Mouse (Mus musculus): Measurements from ENCODE around the gene Crb2. TPM values are rescaled to one million over a fixed set of nuclear protein-coding genes. Genes with fewer than 3 reads are reported as not detected.
A peak's percentile ranks its signal among the peaks of the same experiment; 100 is the strongest.

Gene Crb2
- polyA plus RNA-seq, 1 experiment: 0.01 TPM

GRCm38 (mm10) chr2:37767739-37768138 is 8.3 kb upstream of the Crb2 start:
- H3K79me3 ChIP-seq (ENCODE audit: low read depth): no peaks in the 10 kb centered on the region
- H3K36me3 ChIP-seq (ENCODE audit: control insufficient read depth, insufficient read depth): no peaks in the 10 kb centered on the region
- no peaks in the 10 kb centered on the region for H3K79me2 ChIP-seq (ENCODE audit: control insufficient read depth, insufficient read depth)
- no peak overlapping the region for H3K4me3 ChIP-seq (ENCODE audit: insufficient read depth, poor library complexity, severe bottlenecking)
- H3K27me3 ChIP-seq (ENCODE audit: control insufficient read depth, insufficient read depth, insufficient read length): no peaks in the 10 kb centered on the region
- no peak for TF ChIP-seq USF1 (IDR thresholded peaks at IDR 0.05; ENCODE audit: low read depth)
- TF ChIP-seq CTCF (IDR thresholded peaks at IDR 0.05; ENCODE audit: control insufficient read depth, insufficient read depth, insufficient read length): no peak
- TF ChIP-seq MYOG (IDR thresholded peaks at IDR 0.05; ENCODE audit: control insufficient read depth, extremely low read depth, insufficient read length): no peak
- TF ChIP-seq MAX (IDR thresholded peaks at IDR 0.05): no peak
- TF ChIP-seq MYOD1 (IDR thresholded peaks at IDR 0.05; ENCODE audit: control insufficient read depth, insufficient read length, low read depth): no peak
- no peak for TF ChIP-seq CEBPB (IDR thresholded peaks at IDR 0.05; ENCODE audit: low read depth)
- TF ChIP-seq FOSL1 (IDR thresholded peaks at IDR 0.05; ENCODE audit: insufficient read depth, low read length, poor library complexity, severe bottlenecking): no peak
- no peak overlapping the region for H3ac ChIP-seq (ENCODE audit: control insufficient read depth, insufficient read length, low read depth)

- Histone ChIP-seq H3K36me3 (ENCODE audit: control insufficient read depth, insufficient read depth) (no peaks in the 10 kb centered on the region), H3K79me2 (ENCODE audit: control insufficient read depth, insufficient read depth) (no peaks in the 10 kb centered on the region), H3ac (ENCODE audit: control insufficient read depth, insufficient read length, low read depth) (no peak overlapping the region), H3K79me3 (ENCODE audit: low read depth) (no peaks in the 10 kb centered on the region), H3K27me3 (ENCODE audit: control insufficient read depth, insufficient read depth, insufficient read length) (no peaks in the 10 kb centered on the region), H3K4me3 (ENCODE audit: insufficient read depth, poor library complexity, severe bottlenecking) (no peak overlapping the region)
- TF ChIP-seq FOSL1 (IDR thresholded peaks at IDR 0.05; ENCODE audit: insufficient read depth, low read length, poor library complexity, severe bottlenecking) (no peak), USF1 (IDR thresholded peaks at IDR 0.05; ENCODE audit: low read depth) (no peak), MYOD1 (IDR thresholded peaks at IDR 0.05; ENCODE audit: control insufficient read depth, insufficient read length, low read depth) (no peak), MYOG (IDR thresholded peaks at IDR 0.05; ENCODE audit: control insufficient read depth, extremely low read depth, insufficient read length) (no peak), CEBPB (IDR thresholded peaks at IDR 0.05; ENCODE audit: low read depth) (no peak), CTCF (IDR thresholded peaks at IDR 0.05; ENCODE audit: control insufficient read depth, insufficient read depth, insufficient read length) (no peak)
Observed at GRCm38 (mm10) chr2:37768903-37769302, 7.1 kb upstream of the Crb2 start.

- Histone ChIP-seq H3ac (ENCODE audit: control insufficient read depth, insufficient read length, low read depth) (no peak overlapping the region), H3K27me3 (ENCODE audit: control insufficient read depth, insufficient read depth, insufficient read length) (no peaks in the 10 kb centered on the region), H3K79me3 (ENCODE audit: low read depth) (no peaks in the 10 kb centered on the region), H3K4me3 (ENCODE audit: insufficient read depth, poor library complexity, severe bottlenecking) (no peak overlapping the region), H3K79me2 (ENCODE audit: control insufficient read depth, insufficient read depth) (no peaks in the 10 kb centered on the region), H3K36me3 (ENCODE audit: control insufficient read depth, insufficient read depth) (no peaks in the 10 kb centered on the region)
- TF ChIP-seq USF1 (IDR thresholded peaks at IDR 0.05; ENCODE audit: low read depth) (no peak), CTCF (IDR thresholded peaks at IDR 0.05; ENCODE audit: control insufficient read depth, insufficient read depth, insufficient read length) (no peak), FOSL1 (IDR thresholded peaks at IDR 0.05; ENCODE audit: insufficient read depth, low read length, poor library complexity, severe bottlenecking) (no peak), MAX (IDR thresholded peaks at IDR 0.05) (no peak), MYOD1 (IDR thresholded peaks at IDR 0.05; ENCODE audit: control insufficient read depth, insufficient read length, low read depth) (no peak), MYOG (IDR thresholded peaks at IDR 0.05; ENCODE audit: control insufficient read depth, extremely low read depth, insufficient read length) (no peak), CEBPB (IDR thresholded peaks at IDR 0.05; ENCODE audit: low read depth) (no peak)
Observed at GRCm38 (mm10) chr2:37769793-37770192, 6.3 kb upstream of the Crb2 start.

- H3K36me3 ChIP-seq (ENCODE audit: control insufficient read depth, insufficient read depth): no peaks in the 10 kb centered on the region
- peaks cover 11% of the 10 kb centered on the region for H3K27me3 ChIP-seq (ENCODE audit: control insufficient read depth, insufficient read depth, insufficient read length)
- no peaks in the 10 kb centered on the region for H3K79me2 ChIP-seq (ENCODE audit: control insufficient read depth, insufficient read depth)
- H3ac ChIP-seq (ENCODE audit: control insufficient read depth, insufficient read length, low read depth): no peak overlapping the region
- H3K4me3 ChIP-seq (ENCODE audit: insufficient read depth, poor library complexity, severe bottlenecking): peak overlapping the region; percentile 11
- no peaks in the 10 kb centered on the region for H3K79me3 ChIP-seq (ENCODE audit: low read depth)
- TF ChIP-seq MYOG (IDR thresholded peaks at IDR 0.05; ENCODE audit: control insufficient read depth, extremely low read depth, insufficient read length) (no peak), CTCF (IDR thresholded peaks at IDR 0.05; ENCODE audit: control insufficient read depth, insufficient read depth, insufficient read length) (peak; percentile 37)
Observed at GRCm38 (mm10) chr2:37771618-37772285, 4.3 kb upstream of the Crb2 start.

GRCm38 (mm10) chr2:37774571-37774970 is 1.5 kb upstream of the Crb2 start:
- no peak overlapping the region for H3K4me3 ChIP-seq (ENCODE audit: insufficient read depth, poor library complexity, severe bottlenecking)
- H3K79me3 ChIP-seq (ENCODE audit: low read depth): no peaks in the 10 kb centered on the region
- no peak for TF ChIP-seq FOSL1 (IDR thresholded peaks at IDR 0.05; ENCODE audit: insufficient read depth, low read length, poor library complexity, severe bottlenecking)
- TF ChIP-seq CTCF (IDR thresholded peaks at IDR 0.05; ENCODE audit: control insufficient read depth, insufficient read depth, insufficient read length): peak; percentile 36
- no peak for TF ChIP-seq MYOD1 (IDR thresholded peaks at IDR 0.05; ENCODE audit: control insufficient read depth, insufficient read length, low read depth)
- TF ChIP-seq USF1 (IDR thresholded peaks at IDR 0.05; ENCODE audit: low read depth): no peak
- TF ChIP-seq MYOG (IDR thresholded peaks at IDR 0.05; ENCODE audit: control insufficient read depth, extremely low read depth, insufficient read length): no peak
- no peak for TF ChIP-seq CEBPB (IDR thresholded peaks at IDR 0.05; ENCODE audit: low read depth)
- TF ChIP-seq MAX (IDR thresholded peaks at IDR 0.05): no peak
- H3ac ChIP-seq (ENCODE audit: control insufficient read depth, insufficient read length, low read depth): no peak overlapping the region
- H3K36me3 ChIP-seq (ENCODE audit: control insufficient read depth, insufficient read depth): no peaks in the 10 kb centered on the region
- H3K27me3 ChIP-seq (ENCODE audit: control insufficient read depth, insufficient read depth, insufficient read length): peaks cover 19% of the 10 kb centered on the region
- no peaks in the 10 kb centered on the region for H3K79me2 ChIP-seq (ENCODE audit: control insufficient read depth, insufficient read depth)

All from C2C12 (cell line).